Mouse (Mus musculus) heart, embryonic 15.5 days (tissue): ENCODE data around the gene Setd1b. TPM values are rescaled to one million over a fixed set of nuclear protein-coding genes. Genes with fewer than 3 reads are reported as not detected.

Source experiments
- polyA plus RNA-seq: library from polyadenylated mRNA; unstranded; fragments of >200 nt; fragmentation: Nextera tagmentation; extraction: Ambion mirVana; gene quantifications from 2 replicates; pipeline ENCODE4 v1.2.1, GENCODE M21; 2015

The Setd1b gene
- polyA plus RNA-seq, 1 experiment from 2014 or later, result 6.0 TPM

Other genes with a start within 250 kb of the Setd1b start
- gene Kdm2b, start 152.4 kb upstream of the Setd1b start, polyA plus RNA-seq, result 23.9 and 29.0 TPM in 2 replicates
- 17.3 and 19.0 TPM in 2 replicates for gene Orai1, start 127.1 kb upstream of the Setd1b start, polyA plus RNA-seq
- gene Morn3, start 95.2 kb upstream of the Setd1b start, polyA plus RNA-seq, result not detected in 2 replicates
- 11.3 and 13.0 TPM in 2 replicates for gene Tmem120b, start 73.8 kb upstream of the Setd1b start, polyA plus RNA-seq
- gene Rhof, start 9.5 kb upstream of the Setd1b start, polyA plus RNA-seq, result 1.5 and 3.1 TPM in 2 replicates
- gene Psmd9, start 27.2 kb downstream of the Setd1b start, polyA plus RNA-seq, result 54.9 and 66.7 TPM in 2 replicates
- gene Hpd, start 40.5 kb downstream of the Setd1b start, polyA plus RNA-seq, result 0.37 TPM in 1 of 2 replicates, not detected in the other
- 2.1 and 3.5 TPM in 2 replicates for gene Wdr66, start 109.9 kb downstream of the Setd1b start, polyA plus RNA-seq
- 12.4 and 15.4 TPM in 2 replicates for gene Bcl7a, start 201.6 kb downstream of the Setd1b start, polyA plus RNA-seq